Mouse (Mus musculus) heart, postnatal 14 days (tissue): ENCODE data around the gene Rexo1. TPM values are rescaled to one million over a fixed set of nuclear protein-coding genes. Genes with fewer than 3 reads are reported as not detected.
"Not testable (repeated sequence)": the region's sequence is repeated elsewhere in the genome, so short reads cannot be mapped to it uniquely, and the experiment has no call there.

Experiments used
- DNase-seq, 2 experiments: peaks; one replicate each; pipeline ENCODE4 v3.0.0; 2021 to 2022
- intact Hi-C: fragments of 180-260 bp; cut with DNase I; formaldehyde crosslinking; loops from one replicate; pipeline ENCODE4 v1.15.1; 2025
- long read RNA-seq, 2 experiments: library from polyadenylated mRNA; stranded (forward); transcript quantifications; one replicate each; pipeline ENCODE4 v2.0.0; 2021
- total RNA-seq, 2 experiments: library from RNA; stranded (reverse); gene quantifications; 2 replicates each; pipeline ENCODE4 v1.2.3; 2021

Rexo1 gene
- total RNA-seq, result 10 to 100 TPM; 14.2 to 18.1 TPM
- long read RNA-seq, experiment 1, full-length matches to known transcripts, result 15 of 28 reads
- long read RNA-seq, experiment 1, partial matches to known transcripts, result 7 of 28 reads
- long read RNA-seq, experiment 1, other reads (novel, unspliced or antisense), result 6 of 28 reads
- long read RNA-seq, experiment 2, full-length matches to known transcripts, result 11 of 24 reads
- long read RNA-seq, experiment 2, partial matches to known transcripts, result 6 of 24 reads
- long read RNA-seq, experiment 2, other reads (novel, unspliced or antisense), result 7 of 24 reads

- DNase-seq, result peak; percentile 93
- intact Hi-C loops, result loop anchor here (2.0 kb wide), 1 partner anchor 115 kb away; no protein-coding TSS in a partner anchor
These were observed at the start of gene Rexo1 for GRCm38 (mm10) chr10:80561116-80561944. Rexo1 (minus strand) TSS chr10:80561560.

DNA sequence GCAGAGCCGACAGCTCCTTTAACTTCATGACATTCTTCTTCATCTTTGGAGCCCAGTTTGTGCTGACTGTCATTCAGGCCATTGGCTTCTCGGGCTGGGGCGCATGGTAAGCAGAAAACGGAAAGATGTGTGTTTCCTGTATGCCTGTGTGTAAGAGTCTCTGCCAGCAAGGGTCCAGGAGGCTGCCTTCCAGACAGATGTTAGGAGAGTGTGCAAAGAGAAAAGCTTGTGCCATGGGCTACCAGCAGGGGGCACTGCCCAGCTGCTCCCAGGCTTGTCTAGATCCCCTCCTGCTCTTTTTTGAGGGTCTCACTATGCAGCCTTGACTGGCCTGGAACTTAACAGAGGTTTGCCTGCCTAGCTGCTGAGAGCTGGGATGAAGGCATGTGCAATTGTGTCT, 49.7 kb upstream of the Rexo1 start:
- DNase-seq, result peak; percentile 68 to 71
- intact Hi-C loops, result loop anchor here (2.0 kb wide), 2 partner anchors 32 to 74 kb away; no protein-coding TSS in a partner anchor

- intact Hi-C loops, result loop anchor here (2.0 kb wide), 2 partner anchors 31 to 75 kb away; no protein-coding TSS in a partner anchor
- DNase-seq, result no peak
These were observed 48.9 kb upstream of the Rexo1 start for GRCm38 (mm10) chr10:80610116-80610785.

DNA sequence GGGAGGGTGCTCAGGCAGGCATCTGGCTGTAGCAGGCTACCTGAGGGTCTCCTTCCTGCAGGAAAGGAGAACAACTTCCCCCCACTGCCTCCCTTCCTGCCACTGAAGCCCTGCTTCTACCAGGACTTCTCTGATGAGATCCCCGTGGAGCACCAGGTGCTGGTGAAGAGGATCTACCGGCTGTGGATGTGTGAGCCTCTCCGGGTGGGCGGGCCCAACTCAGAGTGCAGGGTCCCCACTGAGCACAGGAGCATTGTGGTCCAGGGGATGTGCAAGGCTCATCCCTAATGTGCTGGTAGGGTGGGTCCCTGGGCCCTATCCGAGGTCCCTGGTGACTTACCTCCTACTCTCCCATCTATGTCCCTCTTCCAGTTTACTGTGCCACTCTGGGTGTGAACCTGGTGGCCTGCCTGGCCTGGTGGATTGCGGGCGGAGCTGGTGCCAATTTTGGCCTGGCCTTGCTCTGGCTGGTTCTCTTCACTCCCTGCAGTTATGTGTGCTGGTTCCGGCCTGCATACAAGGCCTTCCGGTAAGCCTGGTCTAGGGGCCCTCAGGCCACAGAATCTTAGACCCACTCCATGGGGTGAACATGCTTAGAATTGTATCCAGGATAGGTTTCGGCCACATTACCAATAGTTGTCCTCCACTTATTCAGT, 48.0 kb upstream of the Rexo1 start:
- DNase-seq, result no peak
- intact Hi-C loops, result no loop called here

GRCm38 (mm10) chr10:80608435-80608834, 47.1 kb upstream of the Rexo1 start:
- DNase-seq, result no peak
- intact Hi-C loops, result no loop called here

GRCm38 (mm10) chr10:80606737-80607350, 45.5 kb upstream of the Rexo1 start:
- no peak for DNase-seq
- intact Hi-C loops, result no loop called here

- no peak for DNase-seq
- intact Hi-C loops, result no loop called here
These were observed 44.9 kb upstream of the Rexo1 start for GRCm38 (mm10) chr10:80606306-80606705.

DNA sequence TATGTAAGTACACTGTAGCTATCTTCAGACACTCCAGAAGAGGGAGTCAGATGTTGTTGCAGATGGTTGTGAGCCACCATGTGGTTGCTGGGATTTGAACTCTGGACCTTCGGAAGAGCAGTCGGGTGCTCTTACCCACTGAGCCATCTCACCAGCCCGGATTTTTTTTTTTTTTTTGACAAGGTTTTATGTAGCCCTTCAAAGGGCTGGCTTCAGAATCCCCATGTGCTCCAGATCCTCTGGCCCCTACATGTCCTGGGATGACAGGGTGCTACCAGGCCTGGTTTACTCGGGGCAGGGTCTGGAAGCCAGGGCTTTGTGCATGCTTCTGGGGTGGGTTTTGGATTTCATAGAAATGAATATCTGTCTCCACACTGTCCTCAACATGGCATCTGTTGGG, 44.4 kb upstream of the Rexo1 start, which contains the start of gene Gm49322:
Gene Gm49322, plus strand, starts transcription at position 301 of the 400 bp plus-strand sequence.
- intact Hi-C loops, DNase-seq: not testable (repeated sequence)

GRCm38 (mm10) chr10:80604988-80605387, 43.6 kb upstream of the Rexo1 start:
- intact Hi-C loops, result no loop called here
- no peak for DNase-seq

- DNase-seq, result no peak
- intact Hi-C loops, result no loop called here
These were observed 42.7 kb upstream of the Rexo1 start for GRCm38 (mm10) chr10:80604001-80604509.

- intact Hi-C loops, result loop anchor here (2.0 kb wide), 1 partner anchor 25 kb away; no protein-coding TSS in a partner anchor
These were observed 42.0 kb upstream of the Rexo1 start for GRCm38 (mm10) chr10:80603364-80603763.

DNA sequence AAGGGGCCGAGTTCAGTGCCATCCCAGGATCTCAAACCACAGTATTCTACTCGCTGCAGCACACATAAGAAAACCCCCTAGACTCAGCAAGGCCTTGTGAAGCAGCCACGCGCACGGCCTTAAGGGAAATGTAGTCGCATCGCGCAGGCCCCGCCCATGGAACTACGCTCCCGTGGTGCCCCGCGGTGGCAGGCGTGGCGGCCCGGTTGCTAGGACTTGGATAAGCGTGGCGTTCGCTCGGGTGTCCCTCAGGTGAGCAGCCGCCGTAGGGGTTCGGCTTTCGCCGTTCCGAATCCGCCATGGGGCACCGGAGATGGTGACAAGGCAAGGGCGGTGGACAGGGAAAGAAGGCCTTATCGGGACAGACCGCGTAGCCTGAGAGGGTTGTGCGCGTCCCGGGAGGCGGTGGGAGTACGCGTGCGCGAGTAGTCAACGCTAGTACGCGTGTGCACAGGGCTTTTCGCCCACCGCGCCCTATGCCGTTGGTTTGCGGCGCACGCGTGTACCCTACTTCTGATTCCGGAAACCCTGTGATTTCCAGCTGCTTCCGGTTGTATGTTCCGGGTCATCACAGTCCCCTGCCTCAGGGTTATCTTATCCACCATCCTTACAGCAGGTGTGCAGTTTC, 41.5 kb upstream of the Rexo1 start, which contains the start of the genes Scamp4 and Adat3:
Gene Scamp4, plus strand, starts transcription at position 175 of the 628 bp plus-strand sequence.
Gene Adat3, plus strand, starts transcription at position 183 of the 628 bp plus-strand sequence.
- DNase-seq, result peak; percentile 92 to 93
- intact Hi-C loops, result loop anchor here (2.0 kb wide), 1 partner anchor 24 kb away; no protein-coding TSS in a partner anchor

More at GRCm38 (mm10) chr10:80603364-80603763, 42.0 kb upstream of the Rexo1 start:
- no peak for DNase-seq

- intact Hi-C loops, result no loop called here
- DNase-seq, result no peak
These were observed 35.0 kb upstream of the Rexo1 start for GRCm38 (mm10) chr10:80596318-80596717.

- intact Hi-C loops, result no loop called here
- DNase-seq, result peak; percentile 93 to 98
These were observed 28.8 kb upstream of the Rexo1 start, which contains the start of gene Abhd17a for GRCm38 (mm10) chr10:80589879-80590854. Abhd17a (minus strand) TSS chr10:80590341.

- intact Hi-C loops, result no loop called here
- no peak for DNase-seq
These were observed 27.9 kb upstream of the Rexo1 start for GRCm38 (mm10) chr10:80589127-80589878.

- peak; percentile 54 to 61 for DNase-seq
- intact Hi-C loops, result no loop called here
These were observed 25.9 kb upstream of the Rexo1 start for GRCm38 (mm10) chr10:80587305-80587657.
